Mouse (Mus musculus) CH12.LX (cell line): ENCODE data around the gene Akap2. TPM values are rescaled to one million over a fixed set of nuclear protein-coding genes. Genes with fewer than 3 reads are reported as not detected.

Experiments
- DNase-seq: peaks from one replicate; pipeline ENCODE4 v3.0.0-alpha.2; 2013; ENCODE audit errors: extremely low read depth
- H3K27ac ChIP-seq: 2 replicates; pipeline ENCODE4 v1.5.1; 2012; ENCODE audit warnings: low read depth, mild to moderate bottlenecking, control low read depth, moderate library complexity; ENCODE audit not compliant: insufficient read depth
- H3K27me3 ChIP-seq: replicated peaks from 2 replicates; pipeline ENCODE3; 2012; ENCODE audit warnings: inconsistent platforms
- H3K36me3 ChIP-seq, 2 experiments: replicated peaks in 1 of 2; 2 replicates each; pipeline versions ENCODE3 to v1.6.1; 2012; ENCODE audit warnings: inconsistent platforms in 1 of 2, low read length in 1 of 2, mild to moderate bottlenecking in 1 of 2, mixed read lengths in 1 of 2, moderate library complexity in 1 of 2; ENCODE audit not compliant: control insufficient read depth in 1 of 2, insufficient read depth in 1 of 2
- H3K4me1 ChIP-seq, 2 experiments: 2 replicates each; pipeline ENCODE4 v1.6.1; 2012; ENCODE audit warnings: inconsistent platforms in 1 of 2, moderate library complexity in 1 of 2; ENCODE audit not compliant: insufficient read depth in 2 of 2, control insufficient read depth in 1 of 2
- H3K4me2 ChIP-seq: 2 replicates; pipeline ENCODE4 v1.6.1; 2012; ENCODE audit warnings: low read depth, mild to moderate bottlenecking, control low read depth; ENCODE audit not compliant: poor library complexity, insufficient read depth, severe bottlenecking
- H3K4me3 ChIP-seq, 3 experiments: fragments of 150-350 bp in 1 of 3; sonication (generic) in 1 of 3; replicated peaks in 1 of 3; 2 replicates each; pipeline versions ENCODE3 to v1.5.1; 2011 to 2012; ENCODE audit warnings: low read depth in 2 of 3, low read length in 2 of 3, mild to moderate bottlenecking in 2 of 3, moderate library complexity in 2 of 3, control low read depth in 1 of 3, improper control_type of control experiment in 1 of 3, inconsistent platforms in 1 of 3, mixed read lengths in 1 of 3; ENCODE audit not compliant: poor library complexity in 1 of 3
- H3K79me2 ChIP-seq: replicated peaks from 2 replicates; pipeline ENCODE4 v1.6.1; 2012; ENCODE audit warnings: mild to moderate bottlenecking, moderate library complexity; ENCODE audit not compliant: control insufficient read depth, poor library complexity, insufficient read depth, severe bottlenecking; ENCODE audit errors: extremely low read depth
- H3K9ac ChIP-seq: 2 replicates; pipeline ENCODE4 v1.6.1; 2012; ENCODE audit warnings: low read depth, mild to moderate bottlenecking, control low read depth, moderate library complexity; ENCODE audit not compliant: insufficient read depth
- H3K9me3 ChIP-seq: replicated peaks from 2 replicates; pipeline ENCODE3; 2012; ENCODE audit warnings: low read length, inconsistent platforms, mixed read lengths
- BHLHE40 ChIP-seq: IDR thresholded peaks from 2 replicates; pipeline ENCODE4 v1.6.1; 2011; ENCODE audit warnings: mild to moderate bottlenecking, low read depth, low read length, improper control_type of control experiment
- CTCF ChIP-seq, 2 experiments: IDR thresholded peaks in 1 of 2; conservative IDR thresholded peaks in 1 of 2; 2 replicates each; pipeline ENCODE4 v1.5.1; 2011 to 2012; ENCODE audit warnings: low read depth in 2 of 2, low read length in 2 of 2, improper control_type of control experiment in 1 of 2, inconsistent platforms in 1 of 2, mild to moderate bottlenecking in 1 of 2, moderate library complexity in 1 of 2
- ELF1 ChIP-seq: IDR thresholded peaks from 2 replicates; pipeline ENCODE4 v1.6.1; 2014; ENCODE audit warnings: low read depth, mild to moderate bottlenecking, inconsistent platforms, low read length, improper control_type of control experiment
- ETS1 ChIP-seq: conservative IDR thresholded peaks from 2 replicates; pipeline ENCODE4 v1.6.1; 2012; ENCODE audit warnings: low read depth, mild to moderate bottlenecking, inconsistent platforms, low read length, improper control_type of control experiment, moderate library complexity
- JUND ChIP-seq: conservative IDR thresholded peaks from 2 replicates; pipeline ENCODE4 v1.6.1; 2011; ENCODE audit warnings: low read depth, low read length, improper control_type of control experiment
- RCOR1 ChIP-seq: conservative IDR thresholded peaks from 2 replicates; pipeline ENCODE4 v1.6.1; 2012; ENCODE audit warnings: low read depth, mild to moderate bottlenecking, inconsistent platforms, low read length, improper control_type of control experiment
- TBP ChIP-seq: conservative IDR thresholded peaks from 2 replicates; pipeline ENCODE4 v1.6.1; 2011; ENCODE audit warnings: low read depth, low read length, improper control_type of control experiment
- ZC3H11A ChIP-seq: IDR thresholded peaks from 2 replicates; pipeline ENCODE4 v1.6.1; 2012; ENCODE audit warnings: low read depth, mild to moderate bottlenecking, inconsistent platforms, low read length, improper control_type of control experiment
- dilution Hi-C: fragments of 300-500 bp; cut with MboI; formaldehyde crosslinking; loops from 2 replicates; pipeline ENCODE4 v1.14.3; 2020; ENCODE audit warnings: low sequenced_read_pairs; ENCODE audit not compliant: extremely low pct_unique_long_range_greater_than_20kb, extremely low pct_ligation_motif_present
- in situ Hi-C: fragments of 300-500 bp; cut with MboI; formaldehyde crosslinking; loops from 3 replicates; pipeline ENCODE4 v1.14.3; 2019; ENCODE audit warnings: low sequenced_read_pairs, low pct_ligation_motif_present, low pct_unique_long_range_greater_than_20kb, mixed read lengths
- polyA plus RNA-seq: library from polyadenylated mRNA; unstranded; fragments of >175 nt; gene quantifications from 2 replicates; pipeline ENCODE4 v1.2.1, GENCODE M21; 2012; ENCODE audit warnings: low read depth; ENCODE audit not compliant: insufficient read length
- total RNA-seq, 2 experiments: library from RNA; depleted of rRNA; stranded (reverse); fragments of 300-350 nt in 1 of 2; fragments of >200 nt in 1 of 2; gene quantifications; 2 replicates each; pipeline ENCODE4 v1.2.3; 2012 to 2014

Gene Akap2
- total and polyA plus RNA-seq, 3 experiments = 0.25 TPM; not detected in 2

GRCm38 (mm10) chr4:57757997-57758396 lies 40.5 kb downstream of the Akap2 start:
- Histone ChIP-seq H3K27me3 (no peaks in the 10 kb centered on the region), H3K36me3 (no peaks in the 10 kb centered on the region), H3K27ac (no peak overlapping the region), H3K4me2 (no peak overlapping the region), H3K4me1 (peaks cover 4 to 15% of the 10 kb centered on the region in 2 experiments; a peak in 3 of 4 replicates), H3K9me3 (no peaks in the 10 kb centered on the region), H3K9ac (no peak overlapping the region), H3K79me2 (no peaks in the 10 kb centered on the region), H3K4me3 (no peak overlapping the region)
- TF ChIP-seq BHLHE40 (0 out of 2 replicates have a peak, but pooled peaks have one; percentile 5), TBP (no peak), ETS1 (0 out of 2 replicates have a peak, but pooled peaks have one; percentile 12), RCOR1 (no peak)
- in situ Hi-C loops (no loop called here), dilution Hi-C loops (no loop called here)
- no peak for DNase-seq

- Histone ChIP-seq H3K79me2 (no peaks in the 10 kb centered on the region), H3K4me3 (no peak overlapping the region), H3K36me3 (no peaks in the 10 kb centered on the region), H3K9me3 (no peaks in the 10 kb centered on the region), H3K27ac (no peak overlapping the region), H3K4me1 (peaks cover 0 to 2% of the 10 kb centered on the region in 2 experiments; a peak in 1 of 4 replicates), H3K4me2 (no peak overlapping the region), H3K9ac (no peak overlapping the region), H3K27me3 (no peaks in the 10 kb centered on the region)
- in situ Hi-C loops = no loop called here
- TF ChIP-seq BHLHE40 = no peak
- dilution Hi-C loops = no loop called here
- no peak for DNase-seq
Measured at GRCm38 (mm10) chr4:57762424-57762823, 45.0 kb downstream of the Akap2 start.

- in situ Hi-C loops = no loop called here
- no peak for DNase-seq
- dilution Hi-C loops = no loop called here
- H3K4me3 ChIP-seq = no peak overlapping the region
- H3K27me3 ChIP-seq = no peaks in the 10 kb centered on the region
- no peaks in the 10 kb centered on the region for H3K36me3 ChIP-seq
- TF ChIP-seq ELF1 (no peak), CTCF (conservative IDR thresholded peaks at IDR 0.05 in 1 of 2, IDR thresholded peaks at IDR 0.05 in 1 of 2; ENCODE audit: low read depth in 2 of 2, low read length in 2 of 2) (no peak), JUND (no peak), ZC3H11A (no peak)
- TF ChIP-seq, all 38 proteins: peak for 0
- Histone ChIP-seq H3K79me2 (no peaks in the 10 kb centered on the region), H3K27ac (no peak overlapping the region), H3K9me3 (no peaks in the 10 kb centered on the region), H3K9ac (no peak overlapping the region), H3K4me2 (no peak overlapping the region), H3K4me1 (no peaks in the 10 kb centered on the region)
Measured at GRCm38 (mm10) chr4:57764392-57764791, 46.9 kb downstream of the Akap2 start.
